Mouse (Mus musculus): Measurements from ENCODE around the gene Spata21. TPM values are rescaled to one million over a fixed set of nuclear protein-coding genes. Genes with fewer than 3 reads are reported as not detected.
A peak's percentile ranks its signal among the peaks of the same experiment; 100 is the strongest.

The Spata21 gene
- polyA plus RNA-seq, 1 experiment = not detected

DNA sequence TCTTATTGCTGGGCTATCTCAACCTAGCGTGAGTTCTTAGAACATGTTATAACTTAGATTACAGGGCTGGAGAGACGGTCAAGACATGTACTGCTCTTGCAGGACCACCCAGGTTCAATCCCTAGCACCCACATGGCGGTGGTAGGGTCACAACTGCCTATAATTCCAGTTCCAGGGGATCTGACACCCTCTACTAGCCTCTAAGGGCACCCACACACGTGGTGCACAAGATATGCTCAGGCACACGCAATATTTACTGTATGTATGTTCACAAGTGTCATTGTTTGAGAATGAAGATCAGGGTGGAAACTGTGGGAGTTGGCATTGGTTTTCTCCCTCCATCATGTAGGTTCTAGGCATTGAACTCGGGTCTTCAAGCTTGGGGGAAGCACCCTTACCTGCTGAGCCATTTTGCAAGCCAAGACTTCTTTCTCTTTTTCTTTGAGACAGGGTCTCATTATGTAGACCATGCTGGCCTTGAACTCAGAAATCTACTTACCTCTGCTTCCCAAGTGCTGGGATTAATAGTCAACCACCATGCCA lies 58.4 kb downstream of the Spata21 start:
- H3K27ac ChIP-seq (ENCODE audit: insufficient read depth, low read length) = peak overlapping the region; percentile 92; the same call in 1 of the 2 replicates
- H3K4me1 ChIP-seq (ENCODE audit: control insufficient read depth, insufficient read depth, low read length) = peaks cover 4% of the 10 kb centered on the region
- TF ChIP-seq CTCF (IDR thresholded peaks at IDR 0.05; ENCODE audit: borderline replicate concordance, insufficient read depth, low read length) (no peak), POLR2A (IDR thresholded peaks at IDR 0.05; ENCODE audit: low read depth, low read length) (no peak)
- no peak overlapping the region for H3K4me3 ChIP-seq (ENCODE audit: insufficient read depth, low read length)

DNA sequence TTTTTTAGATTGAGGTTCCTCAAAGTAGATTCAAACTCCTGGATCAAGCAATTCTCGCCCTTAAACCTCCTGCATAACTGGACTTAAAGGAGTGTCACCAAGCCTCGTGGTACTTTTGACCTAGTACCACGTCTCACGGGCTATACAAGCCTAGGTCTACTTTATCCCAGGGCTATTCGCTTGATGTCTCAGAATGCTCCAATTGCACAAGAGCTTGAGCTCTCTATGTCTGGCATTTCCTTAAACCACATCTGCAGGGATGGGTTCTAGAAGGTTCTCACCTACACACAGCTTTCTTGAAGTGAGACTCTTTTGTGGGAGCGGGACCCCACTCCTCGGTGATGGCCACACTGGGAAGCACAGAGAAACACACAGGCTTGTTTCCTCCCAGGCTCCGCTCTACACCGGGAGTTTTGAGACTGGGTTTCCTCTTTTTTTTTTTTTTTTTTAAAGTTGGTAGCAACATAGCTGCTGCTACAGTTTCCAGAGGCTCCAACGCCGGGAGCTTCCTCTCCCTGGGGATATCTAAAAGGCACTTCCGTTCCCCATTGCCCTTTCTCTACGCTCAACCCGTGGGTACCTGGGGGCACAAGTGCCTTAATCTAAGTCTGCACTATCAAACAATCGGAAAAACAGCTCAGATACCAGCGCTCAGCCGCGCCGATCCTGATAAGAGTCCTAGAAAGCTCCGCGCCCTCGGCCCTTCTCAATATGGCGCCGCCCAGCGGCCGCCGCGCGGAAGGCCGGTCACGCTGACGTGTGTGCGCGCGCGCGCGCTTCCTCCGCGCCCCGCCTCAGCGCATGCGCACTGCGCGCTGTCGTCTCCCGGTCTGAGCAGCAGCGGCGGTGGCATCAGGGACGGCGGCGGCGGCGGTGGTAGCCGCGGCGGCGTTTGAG lies 59.2 kb downstream of the Spata21 start, which contains the start of gene Fbxo42:
Fbxo42 (plus strand) TSS at position 802 of the 897 bp plus-strand sequence.
- Histone ChIP-seq H3K4me1 (ENCODE audit: control insufficient read depth, insufficient read depth, low read length) (peaks cover 4% of the 10 kb centered on the region), H3K27ac (ENCODE audit: insufficient read depth, low read length) (peak within 1 kb of the TSS; percentile 92), H3K4me3 (ENCODE audit: insufficient read depth, low read length) (peak within 1 kb of the TSS; percentile 84)
- TF ChIP-seq POLR2A (IDR thresholded peaks at IDR 0.05; ENCODE audit: low read depth, low read length) (peak; percentile 71), CTCF (IDR thresholded peaks at IDR 0.05; ENCODE audit: borderline replicate concordance, insufficient read depth, low read length) (peak; percentile 33; the same call in 1 of the 2 replicates)

DNA sequence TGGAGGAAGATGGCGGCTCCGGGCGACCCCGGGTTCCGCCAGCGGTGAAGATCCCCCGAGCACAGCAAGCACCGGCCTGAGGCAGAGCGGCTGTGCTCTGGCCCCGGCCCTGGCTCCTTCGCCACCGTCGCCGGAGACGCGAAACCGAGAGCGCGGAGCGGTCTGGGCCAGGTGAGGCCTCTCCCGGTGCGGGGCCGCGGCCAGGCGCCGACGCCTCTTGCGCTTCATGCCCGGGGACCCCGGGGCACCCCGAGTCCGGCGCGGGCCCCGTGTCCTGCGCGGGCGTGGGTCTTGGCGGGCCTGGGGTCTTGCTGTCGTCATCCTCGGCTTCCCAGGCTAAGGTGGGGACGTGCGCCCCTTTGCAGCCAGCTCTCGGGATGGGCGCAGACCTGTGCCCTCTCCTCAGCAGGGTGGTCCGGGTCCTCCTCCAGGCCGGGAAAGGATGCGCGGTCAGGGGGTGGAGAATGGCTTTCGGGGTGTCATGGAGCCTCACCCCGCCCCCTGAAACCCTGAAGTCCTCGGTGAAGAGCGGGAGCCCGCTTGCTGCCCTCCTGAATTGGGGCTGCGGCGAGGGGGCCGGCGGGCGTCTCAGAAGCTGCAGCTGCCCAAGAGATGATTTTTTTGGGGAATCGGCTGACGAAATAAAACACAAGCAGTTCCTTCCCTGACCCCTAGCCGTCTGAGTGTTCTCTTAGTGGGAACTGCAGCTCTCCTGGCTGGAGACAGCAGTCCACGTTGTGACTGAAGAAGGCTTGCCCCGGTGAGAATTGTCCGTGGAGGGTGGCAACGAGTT lies 60.1 kb downstream of the Spata21 start:
- H3K27ac ChIP-seq (ENCODE audit: insufficient read depth, low read length) = peak overlapping the region; percentile 6; the same call in 1 of the 2 replicates
- H3K4me1 ChIP-seq (ENCODE audit: control insufficient read depth, insufficient read depth, low read length) = no peaks in the 10 kb centered on the region; the same call in 1 of the 2 replicates
- peak overlapping the region; percentile 84 for H3K4me3 ChIP-seq (ENCODE audit: insufficient read depth, low read length)
- no peak for TF ChIP-seq CTCF (IDR thresholded peaks at IDR 0.05; ENCODE audit: borderline replicate concordance, insufficient read depth, low read length)
- no peak for TF ChIP-seq POLR2A (IDR thresholded peaks at IDR 0.05; ENCODE audit: low read depth, low read length)

- H3K27ac ChIP-seq (ENCODE audit: insufficient read depth, low read length) = no peak overlapping the region
- TF ChIP-seq CTCF (IDR thresholded peaks at IDR 0.05; ENCODE audit: borderline replicate concordance, insufficient read depth, low read length) (no peak), POLR2A (IDR thresholded peaks at IDR 0.05; ENCODE audit: low read depth, low read length) (no peak)
These were observed 61.0 kb downstream of the Spata21 start for GRCm38 (mm10) chr4:141149116-141149515.

GRCm38 (mm10) chr4:141157485-141157884 lies 69.4 kb downstream of the Spata21 start:
- no peak for TF ChIP-seq POLR2A (IDR thresholded peaks at IDR 0.05; ENCODE audit: low read depth, low read length)
- TF ChIP-seq CTCF (IDR thresholded peaks at IDR 0.05; ENCODE audit: borderline replicate concordance, insufficient read depth, low read length) = no peak
- Histone ChIP-seq H3K4me3 (ENCODE audit: insufficient read depth, low read length) (no peak overlapping the region), H3K4me1 (ENCODE audit: control insufficient read depth, insufficient read depth, low read length) (no peaks in the 10 kb centered on the region), H3K27ac (ENCODE audit: insufficient read depth, low read length) (no peak overlapping the region)

More at GRCm38 (mm10) chr4:141149116-141149515, 61.0 kb downstream of the Spata21 start:
- peak overlapping the region; percentile 84 for H3K4me3 ChIP-seq (ENCODE audit: insufficient read depth, low read length)
- H3K4me1 ChIP-seq (ENCODE audit: control insufficient read depth, insufficient read depth, low read length) = no peaks in the 10 kb centered on the region; the same call in 1 of the 2 replicates

DNA sequence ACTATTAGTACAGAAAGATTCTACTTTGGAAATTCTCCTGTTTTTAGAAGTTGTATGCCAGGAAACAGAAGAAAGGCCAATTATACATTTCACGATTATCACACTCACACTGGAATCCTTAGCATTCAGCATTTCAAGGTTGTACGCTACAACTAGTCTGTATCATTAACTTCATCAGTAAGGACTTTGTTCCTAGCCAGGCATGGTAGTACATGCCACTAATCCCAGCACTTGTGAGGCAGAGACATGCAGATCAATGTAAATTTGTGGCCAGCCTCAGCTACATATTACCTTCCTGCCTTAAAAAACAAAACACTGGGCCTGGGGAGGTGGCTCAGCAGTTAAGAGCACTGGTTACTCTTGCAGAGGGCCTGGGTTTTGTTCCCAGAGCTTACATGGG lies 70.5 kb downstream of the Spata21 start:
- TF ChIP-seq CTCF (IDR thresholded peaks at IDR 0.05; ENCODE audit: borderline replicate concordance, insufficient read depth, low read length) (no peak), POLR2A (IDR thresholded peaks at IDR 0.05; ENCODE audit: low read depth, low read length) (no peak)
- Histone ChIP-seq H3K4me1 (ENCODE audit: control insufficient read depth, insufficient read depth, low read length) (no peaks in the 10 kb centered on the region), H3K27ac (ENCODE audit: insufficient read depth, low read length) (no peak overlapping the region), H3K4me3 (ENCODE audit: insufficient read depth, low read length) (no peak overlapping the region)

- TF ChIP-seq POLR2A (IDR thresholded peaks at IDR 0.05; ENCODE audit: low read depth, low read length) = no peak
- no peak for TF ChIP-seq CTCF (IDR thresholded peaks at IDR 0.05; ENCODE audit: borderline replicate concordance, insufficient read depth, low read length)
- Histone ChIP-seq H3K27ac (ENCODE audit: insufficient read depth, low read length) (no peak overlapping the region), H3K4me3 (ENCODE audit: insufficient read depth, low read length) (no peak overlapping the region), H3K4me1 (ENCODE audit: control insufficient read depth, insufficient read depth, low read length) (no peaks in the 10 kb centered on the region)
These were observed 71.0 kb downstream of the Spata21 start for GRCm38 (mm10) chr4:141159093-141159492.

- no peak overlapping the region for H3K4me3 ChIP-seq (ENCODE audit: insufficient read depth, low read length)
- H3K4me1 ChIP-seq (ENCODE audit: control insufficient read depth, insufficient read depth, low read length) = no peaks in the 10 kb centered on the region
- no peak for TF ChIP-seq POLR2A (IDR thresholded peaks at IDR 0.05; ENCODE audit: low read depth, low read length)
- no peak overlapping the region for H3K27ac ChIP-seq (ENCODE audit: insufficient read depth, low read length)
These were observed 71.5 kb downstream of the Spata21 start for GRCm38 (mm10) chr4:141159666-141160065.

GRCm38 (mm10) chr4:141160193-141160592 lies 72.1 kb downstream of the Spata21 start:
- Histone ChIP-seq H3K27ac (ENCODE audit: insufficient read depth, low read length) (no peak overlapping the region), H3K4me1 (ENCODE audit: control insufficient read depth, insufficient read depth, low read length) (no peaks in the 10 kb centered on the region), H3K4me3 (ENCODE audit: insufficient read depth, low read length) (no peak overlapping the region)
- no peak for TF ChIP-seq POLR2A (IDR thresholded peaks at IDR 0.05; ENCODE audit: low read depth, low read length)

Data from embryonic fibroblast, embryonic 13.5 days (primary cell).